Mouse (Mus musculus) macrophage (primary cell): Measurements from ENCODE around the gene Rnf24. TPM values are rescaled to one million over a fixed set of nuclear protein-coding genes. Genes with fewer than 3 reads are reported as not detected.

ENCODE experiments used
- H3K27ac ChIP-seq: fragments of 350-480 bp; formaldehyde crosslinking; 2 replicates; pipeline ENCODE4 v1.9.0; 2021
- H3K36me3 ChIP-seq: fragments of 350-480 bp; formaldehyde crosslinking; 2 replicates; pipeline ENCODE4 v1.9.0; 2021; ENCODE audit errors: inconsistent target
- H3K4me3 ChIP-seq: fragments of 350-480 bp; formaldehyde crosslinking; 2 replicates; pipeline ENCODE4 v1.9.0; 2021; ENCODE audit errors: inconsistent target
- H3K79me2 ChIP-seq: fragments of 350-480 bp; formaldehyde crosslinking; 2 replicates; pipeline ENCODE4 v1.9.0; 2021; ENCODE audit errors: inconsistent target
- WGBS: methylation state at CpG from one replicate; pipeline ENCODE4 v1.1.7; 2026; ENCODE audit warnings: inconsistent platforms; ENCODE audit not compliant: missing documents; 5-methylcytosine and 5-hydroxymethylcytosine counted together
- polyA plus RNA-seq: library from polyadenylated mRNA; stranded (reverse); fragments of 250-400 nt; gene quantifications from 3 replicates; pipeline ENCODE4 v1.2.4, GENCODE M21; 2018; ENCODE audit warnings: inconsistent platforms
- total RNA-seq, 78 experiments: library from RNA; depleted of rRNA; stranded (reverse); fragments of 250-400 nt; gene quantifications; 1 replicate in 9 of 78; 2 replicates in 24 of 78; 3 replicates in 43 of 78; 4 replicates in 2 of 78; pipeline ENCODE4 v1.2.4; 2018; ENCODE audit warnings: inconsistent platforms in 56 of 78

Rnf24 gene
- 10 to 100 TPM in 7 of 26 experiments, 1 to 10 TPM in 19; 2.8 to 38.2 (median 5.6) TPM for total RNA-seq (2018; cell fraction: chromatin; rRNA removed)
- 1 to 10 TPM; 2.1 to 9.4 (median 2.7) TPM for total RNA-seq (2018; cell fraction: cytosol; rRNA removed)
- total RNA-seq (2018; cell fraction: nucleus; rRNA removed), result 10 to 100 TPM in 7 of 26 experiments, 1 to 10 TPM in 19; 3.4 to 29.8 (median 5.6) TPM
- 1.9 to 2.8 TPM (median 2.8 TPM) in 3 replicates for polyA plus RNA-seq

- H3K79me2 ChIP-seq, result peaks cover 5% of the 10 kb centered on the region; the same call in 1 of the 2 replicates
- peak within 1 kb of the TSS; percentile 2 for H3K27ac ChIP-seq
- under 1% methylated on average over 53 of the region's 54 CpGs for WGBS
- no peaks in the 10 kb centered on the region for H3K36me3 ChIP-seq
- peak within 1 kb of the TSS; percentile 64 for H3K4me3 ChIP-seq
Observed at GRCm38 (mm10) chr2:131352747-131353563, at the start of gene Rnf24. TSS of gene Rnf24 (minus strand) at chr2:131352892.

GRCm38 (mm10) chr2:131401794-131402495 is 49.3 kb upstream of the Rnf24 start:
- 51% methylated on average over 8 of the region's 8 CpGs for WGBS
- H3K27ac ChIP-seq, result no peak overlapping the region
- no peak overlapping the region for H3K4me3 ChIP-seq
- H3K79me2 ChIP-seq, result no peaks in the 10 kb centered on the region
- H3K36me3 ChIP-seq, result no peaks in the 10 kb centered on the region

GRCm38 (mm10) chr2:131400846-131401245 is 48.2 kb upstream of the Rnf24 start:
- Histone ChIP-seq H3K27ac (no peak overlapping the region), H3K36me3 (no peaks in the 10 kb centered on the region), H3K4me3 (no peak overlapping the region), H3K79me2 (no peaks in the 10 kb centered on the region)
- 94% methylated on average over 2 of the region's 2 CpGs for WGBS

- Histone ChIP-seq H3K79me2 (no peaks in the 10 kb centered on the region), H3K4me3 (no peak overlapping the region), H3K36me3 (no peaks in the 10 kb centered on the region), H3K27ac (no peak overlapping the region)
- 93% methylated on average over 5 of the region's 5 CpGs for WGBS
Observed at GRCm38 (mm10) chr2:131397323-131397848, 44.7 kb upstream of the Rnf24 start.

GRCm38 (mm10) chr2:131386350-131386962 is 33.8 kb upstream of the Rnf24 start:
- 91% methylated on average over 9 of the region's 10 CpGs for WGBS
- Histone ChIP-seq H3K36me3 (no peaks in the 10 kb centered on the region), H3K4me3 (no peak overlapping the region), H3K79me2 (no peaks in the 10 kb centered on the region), H3K27ac (no peak overlapping the region)

GRCm38 (mm10) chr2:131385176-131385575 is 32.5 kb upstream of the Rnf24 start:
- Histone ChIP-seq H3K79me2 (no peaks in the 10 kb centered on the region), H3K27ac (no peak overlapping the region), H3K4me3 (no peak overlapping the region), H3K36me3 (no peaks in the 10 kb centered on the region)
- 90% methylated on average over 4 of the region's 4 CpGs for WGBS

GRCm38 (mm10) chr2:131379541-131379940 is 26.8 kb upstream of the Rnf24 start:
- 97% methylated on average over 3 of the region's 3 CpGs for WGBS
- Histone ChIP-seq H3K27ac (no peak overlapping the region), H3K79me2 (no peaks in the 10 kb centered on the region), H3K36me3 (no peaks in the 10 kb centered on the region), H3K4me3 (no peak overlapping the region)

GRCm38 (mm10) chr2:131378872-131379271 is 26.2 kb upstream of the Rnf24 start:
- H3K79me2 ChIP-seq, result no peaks in the 10 kb centered on the region
- 96% methylated on average over 5 of the region's 5 CpGs for WGBS
- no peaks in the 10 kb centered on the region for H3K36me3 ChIP-seq
- H3K27ac ChIP-seq, result no peak overlapping the region
- H3K4me3 ChIP-seq, result no peak overlapping the region

GRCm38 (mm10) chr2:131377055-131377454 is 24.4 kb upstream of the Rnf24 start:
- Histone ChIP-seq H3K36me3 (no peaks in the 10 kb centered on the region), H3K4me3 (no peak overlapping the region), H3K27ac (no peak overlapping the region), H3K79me2 (no peaks in the 10 kb centered on the region)
- 85% methylated on average over 6 of the region's 6 CpGs for WGBS

GRCm38 (mm10) chr2:131373656-131374055 is 21.0 kb upstream of the Rnf24 start:
- H3K79me2 ChIP-seq, result no peaks in the 10 kb centered on the region
- H3K36me3 ChIP-seq, result no peaks in the 10 kb centered on the region
- WGBS, result 93% methylated on average over 6 of the region's 6 CpGs
- H3K27ac ChIP-seq, result no peak overlapping the region
- H3K4me3 ChIP-seq, result no peak overlapping the region

- 93% methylated on average over 7 of the region's 7 CpGs for WGBS
- Histone ChIP-seq H3K27ac (no peak overlapping the region), H3K4me3 (no peak overlapping the region), H3K79me2 (no peaks in the 10 kb centered on the region), H3K36me3 (no peaks in the 10 kb centered on the region)
Observed at GRCm38 (mm10) chr2:131372276-131372877, 19.7 kb upstream of the Rnf24 start.

GRCm38 (mm10) chr2:131371811-131372210 is 19.1 kb upstream of the Rnf24 start:
- Histone ChIP-seq H3K4me3 (no peak overlapping the region), H3K36me3 (no peaks in the 10 kb centered on the region), H3K79me2 (no peaks in the 10 kb centered on the region), H3K27ac (no peak overlapping the region)
- 98% methylated on average over 4 of the region's 4 CpGs for WGBS

GRCm38 (mm10) chr2:131370828-131371227 is 18.1 kb upstream of the Rnf24 start:
- Histone ChIP-seq H3K79me2 (no peaks in the 10 kb centered on the region), H3K36me3 (no peaks in the 10 kb centered on the region), H3K4me3 (no peak overlapping the region), H3K27ac (no peak overlapping the region)
- 73% methylated on average over 3 of the region's 3 CpGs for WGBS

- 35% methylated on average over 6 of the region's 6 CpGs for WGBS
- Histone ChIP-seq H3K79me2 (no peaks in the 10 kb centered on the region), H3K4me3 (no peak overlapping the region), H3K36me3 (no peaks in the 10 kb centered on the region), H3K27ac (no peak overlapping the region)
Observed at GRCm38 (mm10) chr2:131364689-131365088, 12.0 kb upstream of the Rnf24 start.
